Mouse (Mus musculus) large intestine, adult 2 months (tissue): ENCODE results near the gene C1qtnf3. TPM values are rescaled to one million over a fixed set of nuclear protein-coding genes. Genes with fewer than 3 reads are reported as not detected.

Experiments used
- DNase-seq: peaks from one replicate; pipeline ENCODE4 v3.0.0-alpha.2; 2012; ENCODE audit warnings: low read depth, low spot score
- WGBS: fragments of 180-500 bp; shearing (Covaris S2); methylation state at CpG from one replicate; pipeline ENCODE4 v1.1.7; 2018; 5-methylcytosine and 5-hydroxymethylcytosine counted together
- polyA plus RNA-seq: library from polyadenylated mRNA; depleted of rRNA; stranded (reverse); fragments of >200 nt; gene quantifications from 2 replicates; pipeline ENCODE4 v1.2.3, GENCODE M21; 2012; rRNA removed

Gene C1qtnf3
- polyA plus RNA-seq, 1 experiment = 4.1 TPM

- WGBS = 57% methylated on average over 2 of the region's 2 CpGs
- no peak for DNase-seq
Observed at GRCm38 (mm10) chr15:11014931-11015330, 62.8 kb downstream of the C1qtnf3 start.

- WGBS = 35% methylated on average over 4 of the region's 4 CpGs
- DNase-seq = no peak
Observed at GRCm38 (mm10) chr15:11026801-11027561, 74.8 kb downstream of the C1qtnf3 start.

Other genes starting within 250 kb of the C1qtnf3 start
- 2.0 and 2.6 TPM in 2 replicates for gene Rai14, start 237.7 kb upstream of the C1qtnf3 start, polyA plus RNA-seq
- 8.4 and 10.4 TPM in 2 replicates for gene Amacr, start 29.4 kb downstream of the C1qtnf3 start, polyA plus RNA-seq
- gene Slc45a2, start 48.4 kb downstream of the C1qtnf3 start, polyA plus RNA-seq = not detected in 2 replicates
- gene Rxfp3, start 85.7 kb downstream of the C1qtnf3 start, polyA plus RNA-seq = not detected in 2 replicates
- gene Adamts12, start 112.5 kb downstream of the C1qtnf3 start, polyA plus RNA-seq = 0.37 and 0.71 TPM in 2 replicates